19 mouse cellular contexts compared by ENCODE assay signal in the genomic region with DNA sequence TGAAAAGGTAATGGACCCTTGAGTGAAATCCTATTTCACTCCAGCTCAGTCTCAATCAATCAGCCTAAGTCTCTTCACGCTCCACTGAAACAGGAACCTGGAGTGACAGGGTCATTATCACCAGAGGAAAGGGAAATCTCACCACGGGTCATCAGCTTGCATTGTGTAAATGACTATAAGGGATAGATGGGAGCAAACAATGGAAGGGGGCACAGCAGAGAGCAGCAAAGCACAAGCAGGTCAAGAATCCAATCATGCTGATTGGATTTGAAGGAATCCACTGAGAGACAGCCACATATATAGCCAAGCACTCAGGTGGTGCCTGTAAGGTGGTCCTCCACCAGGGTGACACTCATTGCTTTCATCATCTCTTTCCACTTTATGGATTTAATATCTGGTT. TPM values are rescaled to one million over a fixed set of nuclear protein-coding genes. Genes with fewer than 3 reads are reported as not detected.
A peak's percentile ranks its signal among the peaks of the same experiment; 100 is the strongest.
DNase-seq lines count a peak whose midpoint lies in the region; ATAC-seq and TF ChIP-seq lines count a peak whose summit lies in the region.
"Had no signal": no experiment of that assay in that cellular context is flagged by ENCODE, and none has a peak within 500 bp of the region (broad histone marks: within the 10 kb centered on the region; RNA-seq: fewer than 3 reads in every experiment).

No protein-coding gene starts in this region.

- H3K9me3 ChIP-seq in heart, embryonic 10.5 days, result no peaks in the 10 kb centered on the region
- no peaks in the 10 kb centered on the region for H3K9me3 ChIP-seq in midbrain, embryonic 13.5 days
- no peaks in the 10 kb centered on the region for H3K9me3 ChIP-seq in midbrain, postnatal 0 days (ENCODE audit: low read length)
- no peaks in the 10 kb centered on the region for H3K9me3 ChIP-seq in hindbrain, embryonic 13.5 days
- H3K9me3 ChIP-seq: heart, embryonic 12.5 days; liver, embryonic 13.5 days; lung, embryonic 15.5 days had no signal

- TF ChIP-seq CTCF in midbrain, postnatal 0 days (IDR thresholded peaks at IDR 0.05), result no peak

- 35% methylated on average over 2 of the region's 2 CpGs for WGBS in heart, embryonic 10.5 days
- WGBS in midbrain, embryonic 13.5 days, result 8% methylated on average over 2 of the region's 2 CpGs
- 22% methylated on average over 2 of the region's 2 CpGs for WGBS in midbrain, postnatal 0 days
- WGBS in hindbrain, embryonic 13.5 days, result 14% methylated on average over 2 of the region's 2 CpGs

- no peak overlapping the region for H3K4me2 ChIP-seq in midbrain, embryonic 13.5 days (replicated peaks)
- H3K4me2 ChIP-seq in midbrain, postnatal 0 days (ENCODE audit: low read depth, low read length, poor library complexity, severe bottlenecking), result no peak overlapping the region
- no peak overlapping the region for H3K4me2 ChIP-seq in hindbrain, embryonic 13.5 days
- H3K4me2 ChIP-seq: heart, embryonic 12.5 days; liver, embryonic 13.5 days; lung, embryonic 15.5 days had no signal

- no peak overlapping the region for H3K9ac ChIP-seq in midbrain, embryonic 13.5 days (replicated peaks)
- H3K9ac ChIP-seq in midbrain, postnatal 0 days (replicated peaks; ENCODE audit: low read length, poor library complexity, severe bottlenecking), result no peak overlapping the region
- H3K9ac ChIP-seq in hindbrain, embryonic 13.5 days, result no peak overlapping the region
- H3K9ac ChIP-seq: heart, embryonic 12.5 days; liver, embryonic 13.5 days; lung, embryonic 15.5 days had no signal

- no peaks in the 10 kb centered on the region for H3K27me3 ChIP-seq in heart, embryonic 10.5 days (ENCODE audit: insufficient read depth, poor library complexity, severe bottlenecking)
- H3K27me3 ChIP-seq in midbrain, embryonic 13.5 days, result no peaks in the 10 kb centered on the region
- no peaks in the 10 kb centered on the region for H3K27me3 ChIP-seq in midbrain, postnatal 0 days (ENCODE audit: insufficient read depth, low read length)
- H3K27me3 ChIP-seq in hindbrain, embryonic 13.5 days, result 0 out of 2 replicates have a peak, but pooled peaks cover 3% of the 10 kb centered on the region
- H3K27me3 ChIP-seq: heart, embryonic 12.5 days; lung, embryonic 15.5 days had no signal

- DNase-seq in heart, embryonic 10.5 days (ENCODE audit: low spot score), result peak; percentile 51
- no peak for DNase-seq in heart, postnatal 36 days
- no peak for DNase-seq in midbrain, postnatal 0 days (ENCODE audit: low spot score)
- DNase-seq in kidney, postnatal 4 days, result no peak
- DNase-seq in cerebellum, postnatal 14 days, result no peak
- DNase-seq: adrenal gland, postnatal 14 days; cerebellum, adult 18-20 months; gastrocnemius, postnatal 25 days; heart, postnatal 4 days; kidney, adult 11 months; liver, embryonic 13.5 days had no signal

- no peak overlapping the region for H3K4me3 ChIP-seq in heart, embryonic 10.5 days
- no peak overlapping the region for H3K4me3 ChIP-seq in midbrain, embryonic 13.5 days (replicated peaks)
- H3K4me3 ChIP-seq in midbrain, postnatal 0 days (ENCODE audit: low read depth, low read length), result no peak overlapping the region
- no peak overlapping the region for H3K4me3 ChIP-seq in hindbrain, embryonic 13.5 days
- H3K4me3 ChIP-seq: erythroblast, embryonic 14.5 days; heart, embryonic 12.5 days; left cerebral cortex, adult 2 months; liver, embryonic 13.5 days; lung, embryonic 15.5 days had no signal

- H3K27ac ChIP-seq in heart, embryonic 10.5 days, result no peak overlapping the region
- 0 out of 2 replicates have a peak overlapping the region, but pooled peaks have one; percentile 35 for H3K27ac ChIP-seq in midbrain, embryonic 13.5 days
- H3K27ac ChIP-seq in midbrain, postnatal 0 days (ENCODE audit: low read depth, low read length), result no peak overlapping the region
- H3K27ac ChIP-seq in hindbrain, embryonic 13.5 days, result no peak overlapping the region; the same call in 1 of the 2 replicates
- H3K27ac ChIP-seq: kidney, postnatal 0 days; left cerebral cortex, adult 2 months; liver, embryonic 13.5 days; lung, embryonic 15.5 days; macrophage had no signal

- H3K4me1 ChIP-seq in heart, embryonic 10.5 days, result no peaks in the 10 kb centered on the region
- H3K4me1 ChIP-seq in midbrain, embryonic 13.5 days (replicated peaks), result peaks cover 30% of the 10 kb centered on the region
- H3K4me1 ChIP-seq in midbrain, postnatal 0 days (ENCODE audit: insufficient read depth, low read length), result no peaks in the 10 kb centered on the region
- peaks cover 13% of the 10 kb centered on the region; the same call in 1 of the 2 replicates for H3K4me1 ChIP-seq in hindbrain, embryonic 13.5 days (replicated peaks)
- H3K4me1 ChIP-seq: heart, embryonic 12.5 days; liver, embryonic 13.5 days; lung, embryonic 15.5 days had no signal

- intact Hi-C loops in heart, postnatal 36 days (cut with DNase I), result no loop called here

- peak; percentile 73 for ATAC-seq in midbrain, embryonic 13.5 days
- ATAC-seq in midbrain, postnatal 0 days (ENCODE audit: low FRiP score), result no peak
- ATAC-seq in hindbrain, embryonic 13.5 days (ENCODE audit: low FRiP score), result peak; percentile 46; the same call in 1 of the 2 replicates

- no peaks in the 10 kb centered on the region for H3K36me3 ChIP-seq in heart, embryonic 10.5 days
- no peaks in the 10 kb centered on the region for H3K36me3 ChIP-seq in midbrain, embryonic 13.5 days
- H3K36me3 ChIP-seq in midbrain, postnatal 0 days (ENCODE audit: insufficient read depth, low read length), result no peaks in the 10 kb centered on the region
- H3K36me3 ChIP-seq in hindbrain, embryonic 13.5 days, result no peaks in the 10 kb centered on the region
- H3K36me3 ChIP-seq: heart, embryonic 12.5 days; liver, embryonic 13.5 days; lung, embryonic 15.5 days had no signal

RNA-seq across cellular contexts. Expression of a gene that starts 18.6 kb away (rescaled TPM):
- polyA plus RNA-seq in heart, embryonic 10.5 days (2016; fragmentation: Nextera tagmentation; extraction: Ambion mirVana), result 51.7 and 54.8 TPM in 2 replicates
- total RNA-seq in heart, postnatal 36 days (2021), result 10 to 100 TPM; 17.1 to 18.8 TPM
- 57.0 and 59.0 TPM in 2 replicates for polyA plus RNA-seq in midbrain, embryonic 13.5 days (2015; fragmentation: Nextera tagmentation; extraction: Ambion mirVana)
- total RNA-seq in midbrain, postnatal 0 days (2014; rRNA removed), result 33.7 and 49.2 TPM in 2 replicates
- 38.3 and 40.5 TPM in 2 replicates for polyA plus RNA-seq in midbrain, postnatal 0 days (2015; fragmentation: Nextera tagmentation; extraction: Ambion mirVana)
- 56.4 and 58.8 TPM in 2 replicates for polyA plus RNA-seq in hindbrain, embryonic 13.5 days (2015; fragmentation: Nextera tagmentation; extraction: Ambion mirVana)

RNA-seq across cellular contexts. Expression of a gene that starts 49.7 kb away (rescaled TPM):
- 69.8 and 82.2 TPM in 2 replicates for polyA plus RNA-seq in heart, embryonic 10.5 days (2016; fragmentation: Nextera tagmentation; extraction: Ambion mirVana)
- total RNA-seq in heart, postnatal 36 days (2021), result 10 to 100 TPM; 34.3 to 42.0 TPM
- polyA plus RNA-seq in midbrain, embryonic 13.5 days (2015; fragmentation: Nextera tagmentation; extraction: Ambion mirVana), result 56.6 and 58.5 TPM in 2 replicates
- 99.1 and 103 TPM in 2 replicates for total RNA-seq in midbrain, postnatal 0 days (2014; rRNA removed)
- 42.1 and 50.6 TPM in 2 replicates for polyA plus RNA-seq in midbrain, postnatal 0 days (2015; fragmentation: Nextera tagmentation; extraction: Ambion mirVana)
- 51.2 and 54.7 TPM in 2 replicates for polyA plus RNA-seq in hindbrain, embryonic 13.5 days (2015; fragmentation: Nextera tagmentation; extraction: Ambion mirVana)
